Mouse (Mus musculus): ENCODE measurements at regions not wholly inside any gene's neighbourhood (a gene's known extent, or its start where the extent isn't known, plus 50 kb on each side); places are given as distances from the start of the nearest gene placed in this dataset.
"Not testable (repeated sequence)": the region's sequence is repeated elsewhere in the genome, so short reads cannot be mapped to it uniquely, and the experiment has no call there.

DNA sequence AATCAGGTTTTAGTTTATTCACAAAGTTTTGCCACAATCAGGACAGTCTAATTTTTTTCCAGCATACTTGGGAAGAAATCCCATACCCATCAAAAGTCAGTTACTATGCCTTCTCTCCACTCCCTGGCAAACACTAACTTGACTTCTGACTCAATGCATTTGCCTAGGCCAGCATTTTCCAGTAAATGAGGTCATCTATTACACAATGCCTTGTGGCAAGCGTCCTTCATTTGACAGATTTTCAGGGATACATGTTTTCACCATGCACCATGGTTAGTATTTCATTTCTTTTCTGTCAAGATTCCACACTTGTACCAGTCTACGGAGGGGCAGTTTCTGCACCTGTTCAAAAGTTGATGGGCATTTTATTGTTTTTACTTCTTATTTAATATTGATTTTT is 88.4 kb upstream of the Slc2a12 start:
- not testable (repeated sequence) for H3K4me1 ChIP-seq (replicated peaks; ENCODE audit: control insufficient read depth in 2 of 2, insufficient read depth in 2 of 2, low read length in 1 of 2); H3K9ac ChIP-seq (replicated peaks); H3K9me3 ChIP-seq (ENCODE audit: control insufficient read depth, low read length); DNase-seq (ENCODE audit: low read depth in 3 of 3, low spot score in 3 of 3); H3K4me2 ChIP-seq (ENCODE audit: low read depth); H3K27ac ChIP-seq; H3K27me3 ChIP-seq (ENCODE audit: control insufficient read depth, insufficient read depth, low read length); ATAC-seq (ENCODE audit: insufficient read depth); H3K4me3 ChIP-seq (ENCODE audit: insufficient read depth in 1 of 2, low read depth in 2 of 2, low read length in 2 of 2); H3K36me3 ChIP-seq (replicated peaks; ENCODE audit: control insufficient read depth, insufficient read depth, low read depth)
- 51% methylated on average over 2 of the region's 2 CpGs for WGBS (ENCODE audit: insufficient replicate concordance)

DNA sequence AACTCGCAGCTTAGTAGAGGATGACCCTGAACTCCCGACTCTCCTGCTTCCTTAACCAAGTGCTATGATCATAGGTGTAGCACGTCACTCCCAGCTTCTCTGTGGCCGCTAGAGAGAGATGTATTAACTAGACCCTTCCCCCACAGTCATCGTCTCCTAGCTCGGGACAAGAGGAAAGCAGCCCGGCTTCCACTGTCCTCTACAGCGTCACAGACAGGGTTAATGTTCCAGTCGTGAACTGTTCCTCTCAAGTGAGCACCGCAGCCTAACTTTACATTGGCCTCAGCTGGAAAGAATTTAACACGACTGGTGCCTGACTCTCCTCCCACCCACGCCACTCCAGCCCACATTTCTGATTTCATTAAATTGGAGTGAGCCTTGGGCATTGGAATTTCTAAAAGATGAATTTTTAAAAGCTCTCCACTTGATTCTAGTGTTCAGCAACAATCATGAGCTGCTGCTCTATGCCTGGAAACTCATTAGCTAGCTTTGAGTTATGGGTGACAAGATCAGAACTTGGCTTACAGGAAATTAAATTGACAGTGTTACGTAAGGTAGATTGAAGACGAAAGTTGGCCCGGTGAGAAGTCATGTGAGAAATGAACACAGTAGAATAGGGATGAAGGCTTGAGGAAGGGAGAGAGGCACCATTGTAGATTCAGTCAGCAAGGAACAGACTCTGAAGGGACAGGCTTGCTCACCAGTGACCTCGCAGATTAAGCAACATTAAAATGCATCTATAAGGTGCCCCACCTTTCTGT is 75.4 kb upstream of the Slc2a12 start:
- H3K4me1 ChIP-seq (replicated peaks; ENCODE audit: control insufficient read depth in 2 of 2, insufficient read depth in 2 of 2, low read length in 1 of 2); H3K4me3 ChIP-seq (ENCODE audit: insufficient read depth in 1 of 2, low read depth in 2 of 2, low read length in 2 of 2); H3K9me3 ChIP-seq (ENCODE audit: control insufficient read depth, low read length); DNase-seq (ENCODE audit: low read depth in 3 of 3, low spot score in 3 of 3); H3K9ac ChIP-seq (replicated peaks); H3K27ac ChIP-seq; H3K27me3 ChIP-seq (ENCODE audit: control insufficient read depth, insufficient read depth, low read length); H3K36me3 ChIP-seq (replicated peaks; ENCODE audit: control insufficient read depth, insufficient read depth, low read depth); H3K4me2 ChIP-seq (ENCODE audit: low read depth); ATAC-seq (ENCODE audit: insufficient read depth): not testable (repeated sequence)
- WGBS (ENCODE audit: insufficient replicate concordance), result 65% methylated on average over 15 of the region's 16 CpGs

DNA sequence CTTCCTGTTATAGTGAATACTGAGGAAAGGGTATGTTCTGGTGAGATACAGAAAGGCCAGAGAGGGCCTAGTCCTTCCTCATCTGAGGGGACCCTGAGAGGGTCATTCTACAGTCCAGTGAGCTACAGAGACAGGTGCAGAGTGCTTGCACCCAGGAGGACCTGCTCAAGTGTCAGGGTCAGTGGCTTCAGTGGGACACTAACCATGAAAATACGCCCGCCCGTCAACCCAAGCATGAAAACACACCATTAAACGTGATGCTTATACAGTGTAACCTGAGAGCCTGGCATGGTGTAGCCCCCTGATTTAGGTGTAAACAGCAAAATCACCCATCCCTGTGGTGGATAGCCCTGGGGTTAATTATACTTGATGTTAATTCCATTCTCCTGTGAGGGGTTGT is 70.8 kb upstream of the Slc2a12 start:
- WGBS (ENCODE audit: insufficient replicate concordance), result 76% methylated on average over 4 of the region's 4 CpGs
- DNase-seq (ENCODE audit: low read depth in 3 of 3, low spot score in 3 of 3), result not testable (repeated sequence)

DNA sequence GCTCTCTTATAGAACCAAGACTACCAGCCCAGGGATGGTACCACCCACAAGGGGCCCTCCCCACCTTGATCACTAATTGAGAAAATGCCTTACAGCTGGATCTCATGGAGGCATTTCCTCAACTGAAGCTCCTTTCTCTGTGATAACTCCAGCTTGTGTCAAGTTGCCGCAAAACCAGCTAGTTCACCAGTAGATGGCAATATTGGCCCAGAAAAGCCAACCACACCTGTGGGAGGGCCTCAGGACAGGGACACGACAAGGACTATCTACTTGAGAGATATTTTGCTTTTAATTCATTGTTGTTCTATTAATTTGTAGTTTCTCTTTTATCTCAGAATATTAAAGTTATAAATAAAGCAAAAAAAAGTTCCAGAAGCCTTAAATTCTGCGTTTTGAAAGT is 65.4 kb upstream of the Slc2a12 start:
- H3K9ac ChIP-seq (replicated peaks); H3K27ac ChIP-seq; H3K36me3 ChIP-seq (replicated peaks; ENCODE audit: control insufficient read depth, insufficient read depth, low read depth); H3K4me1 ChIP-seq (replicated peaks; ENCODE audit: control insufficient read depth in 2 of 2, insufficient read depth in 2 of 2, low read length in 1 of 2); H3K9me3 ChIP-seq (ENCODE audit: control insufficient read depth, low read length); H3K4me3 ChIP-seq (ENCODE audit: insufficient read depth in 1 of 2, low read depth in 2 of 2, low read length in 2 of 2); H3K27me3 ChIP-seq (ENCODE audit: control insufficient read depth, insufficient read depth, low read length); H3K4me2 ChIP-seq (ENCODE audit: low read depth); ATAC-seq (ENCODE audit: insufficient read depth): not testable (repeated sequence)
- WGBS (ENCODE audit: insufficient replicate concordance), result 20% methylated on average over 3 of the region's 3 CpGs
- peak in 2 of 3 experiments; percentile 20 to 26 for DNase-seq (ENCODE audit: low read depth in 3 of 3, low spot score in 3 of 3)
- TF ChIP-seq CTCF (IDR thresholded peaks at IDR 0.05; ENCODE audit: low read depth), result peak; percentile 45

More for the DNA sequence above, 70.8 kb upstream of the Slc2a12 start:
- H3K4me1 ChIP-seq (replicated peaks; ENCODE audit: control insufficient read depth in 2 of 2, insufficient read depth in 2 of 2, low read length in 1 of 2); H3K36me3 ChIP-seq (replicated peaks; ENCODE audit: control insufficient read depth, insufficient read depth, low read depth); H3K9me3 ChIP-seq (ENCODE audit: control insufficient read depth, low read length); H3K9ac ChIP-seq (replicated peaks); H3K4me3 ChIP-seq (ENCODE audit: insufficient read depth in 1 of 2, low read depth in 2 of 2, low read length in 2 of 2); H3K27me3 ChIP-seq (ENCODE audit: control insufficient read depth, insufficient read depth, low read length); H3K27ac ChIP-seq; H3K4me2 ChIP-seq (ENCODE audit: low read depth); ATAC-seq (ENCODE audit: insufficient read depth): not testable (repeated sequence)

DNA sequence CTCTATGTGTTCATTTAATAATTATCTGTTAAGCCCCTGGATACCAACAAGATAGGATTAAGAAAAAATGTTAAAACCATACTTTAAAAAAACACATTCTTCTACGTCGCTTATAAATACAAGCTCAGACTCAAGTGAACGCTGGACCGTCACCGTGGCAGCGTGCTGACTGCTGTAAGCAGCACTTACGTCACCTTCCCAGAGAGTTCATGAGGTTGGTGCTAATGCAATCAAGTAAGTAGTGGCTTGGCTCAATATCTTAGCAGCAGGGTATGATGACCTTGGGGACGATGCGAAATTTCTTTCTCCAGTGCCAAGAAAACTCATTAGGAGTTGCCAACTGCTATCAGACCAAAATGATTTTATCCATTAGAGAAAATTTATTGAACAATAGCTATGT is 63.5 kb upstream of the Slc2a12 start:
- H3K9me3 ChIP-seq (ENCODE audit: control insufficient read depth, low read length); H3K27me3 ChIP-seq (ENCODE audit: control insufficient read depth, insufficient read depth, low read length); ATAC-seq (ENCODE audit: insufficient read depth); H3K36me3 ChIP-seq (replicated peaks; ENCODE audit: control insufficient read depth, insufficient read depth, low read depth); H3K4me1 ChIP-seq (replicated peaks; ENCODE audit: control insufficient read depth in 2 of 2, insufficient read depth in 2 of 2, low read length in 1 of 2); H3K4me2 ChIP-seq (ENCODE audit: low read depth); H3K4me3 ChIP-seq (ENCODE audit: insufficient read depth in 1 of 2, low read depth in 2 of 2, low read length in 2 of 2); DNase-seq (ENCODE audit: low read depth in 3 of 3, low spot score in 3 of 3); H3K9ac ChIP-seq (replicated peaks); H3K27ac ChIP-seq: not testable (repeated sequence)
- 76% methylated on average over 9 of the region's 9 CpGs for WGBS (ENCODE audit: insufficient replicate concordance)

DNA sequence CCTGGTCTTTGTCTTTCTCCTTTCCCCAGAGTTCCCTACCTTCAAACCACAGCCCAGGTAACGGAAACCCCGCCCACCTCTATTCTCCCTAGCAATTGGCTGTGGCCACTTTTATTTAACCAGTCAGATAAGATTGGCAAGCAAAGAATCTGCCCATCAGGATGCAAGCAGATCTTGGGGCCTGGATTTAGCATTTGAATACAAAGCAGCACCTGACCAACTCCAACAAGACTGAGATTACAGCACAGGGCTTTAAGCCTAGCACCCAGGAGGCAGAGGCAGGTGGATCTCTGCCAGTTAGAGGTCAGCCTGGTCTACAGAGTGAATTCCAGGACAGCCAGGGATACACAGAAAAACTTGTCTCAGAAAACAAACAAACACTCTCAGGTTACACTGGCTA is 61.5 kb upstream of the Slc2a12 start:
- H3K4me3 ChIP-seq (ENCODE audit: insufficient read depth in 1 of 2, low read depth in 2 of 2, low read length in 2 of 2); H3K9ac ChIP-seq (replicated peaks); ATAC-seq (ENCODE audit: insufficient read depth); H3K36me3 ChIP-seq (replicated peaks; ENCODE audit: control insufficient read depth, insufficient read depth, low read depth); H3K27me3 ChIP-seq (ENCODE audit: control insufficient read depth, insufficient read depth, low read length); H3K4me1 ChIP-seq (replicated peaks; ENCODE audit: control insufficient read depth in 2 of 2, insufficient read depth in 2 of 2, low read length in 1 of 2); H3K4me2 ChIP-seq (ENCODE audit: low read depth); H3K27ac ChIP-seq; DNase-seq (ENCODE audit: low read depth in 3 of 3, low spot score in 3 of 3); H3K9me3 ChIP-seq (ENCODE audit: control insufficient read depth, low read length): not testable (repeated sequence)
- WGBS (ENCODE audit: insufficient replicate concordance), result 57% methylated on average over 2 of the region's 2 CpGs

All from liver, embryonic 14.5 days (tissue).